Mouse (Mus musculus): ENCODE results near the gene Ranbp3l. TPM values are rescaled to one million over a fixed set of nuclear protein-coding genes. Genes with fewer than 3 reads are reported as not detected.
A peak's percentile ranks its signal among the peaks of the same experiment; 100 is the strongest.
"Not testable (repeated sequence)": the region's sequence is repeated elsewhere in the genome, so short reads cannot be mapped to it uniquely, and the experiment has no call there.

Gene Ranbp3l
- not detected for total RNA-seq (2021)
- long read RNA-seq, experiment 1: 0 reads
- long read RNA-seq, experiment 2: 0 reads

DNA sequence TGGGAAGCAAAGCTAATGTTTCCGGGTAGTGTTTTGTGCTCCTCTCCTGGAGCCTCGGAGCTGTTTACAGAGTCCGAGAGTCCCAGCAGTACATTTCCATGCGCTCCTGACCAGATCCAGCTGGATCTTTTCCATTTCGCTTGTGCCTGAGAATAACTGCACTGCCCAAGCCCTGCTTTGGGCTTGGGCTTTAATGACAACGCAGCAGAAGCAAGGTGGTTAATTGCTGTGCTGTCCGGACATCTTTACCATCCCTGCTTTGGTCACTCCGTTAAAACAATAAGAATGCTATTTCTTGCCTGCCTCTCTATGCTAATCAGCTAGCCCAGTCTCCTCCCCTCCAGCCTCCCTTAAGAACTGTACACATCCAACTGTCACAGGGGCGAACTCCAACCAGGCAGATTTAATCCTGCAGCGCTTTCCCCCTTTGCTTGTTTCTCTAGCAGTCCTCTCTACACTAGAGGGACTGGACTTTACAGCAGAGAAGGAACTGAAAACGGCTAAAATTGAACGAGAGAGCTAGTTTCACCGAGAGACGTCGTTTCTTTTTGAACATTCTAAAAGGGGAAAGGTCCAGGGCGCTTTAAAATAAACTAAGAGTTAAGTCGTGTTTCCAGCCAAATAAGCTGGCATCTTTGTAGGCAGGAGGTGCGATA, at the start of gene Ranbp3l:
Gene Ranbp3l, plus strand, starts transcription at position 377 of the 656 bp plus-strand sequence.
- DNase-seq (ENCODE audit: low spot score in 2 of 2): no peak

DNA sequence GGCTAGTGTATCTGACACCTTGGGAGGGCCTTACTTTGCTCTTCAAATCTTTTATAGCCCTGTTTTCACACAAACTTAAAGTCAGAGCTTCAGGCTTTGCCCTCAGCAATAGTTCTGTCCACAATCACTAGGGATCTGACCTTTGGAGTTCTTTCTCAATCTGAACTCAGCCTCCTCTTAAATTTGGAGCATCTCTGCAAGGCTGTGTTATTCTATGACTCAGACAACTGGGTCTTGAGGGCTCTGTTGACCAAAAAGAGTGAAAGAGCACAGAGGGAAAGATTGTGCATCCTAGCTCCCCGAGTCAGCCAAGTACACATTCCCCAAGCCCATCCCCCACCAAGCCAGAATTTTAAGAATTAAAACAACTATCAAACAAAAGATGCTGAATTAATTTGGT, 37.7 kb upstream of the Ranbp3l start:
- no peak for DNase-seq (ENCODE audit: low spot score in 2 of 2)

DNA sequence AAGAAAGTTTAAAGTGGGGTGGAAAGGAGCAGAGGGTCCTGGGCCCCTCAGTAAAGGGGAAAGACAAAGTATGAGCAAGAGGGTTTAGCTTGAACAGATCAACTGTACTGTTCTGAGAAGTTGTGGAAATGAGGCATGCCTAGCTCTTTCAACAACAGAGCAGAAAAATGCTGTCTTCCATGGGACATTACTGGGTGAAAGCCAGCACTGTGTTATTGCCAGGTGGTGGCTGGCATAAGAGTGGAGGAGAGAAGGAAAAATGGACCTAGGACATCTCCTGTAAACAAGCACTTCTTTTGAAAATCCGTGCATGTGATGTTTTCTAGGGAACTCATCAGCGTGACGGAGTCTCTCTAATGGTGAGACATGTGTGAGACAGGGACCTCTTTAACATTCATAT, 30.8 kb upstream of the Ranbp3l start:
- DNase-seq (ENCODE audit: low spot score in 2 of 2): no peak

DNA sequence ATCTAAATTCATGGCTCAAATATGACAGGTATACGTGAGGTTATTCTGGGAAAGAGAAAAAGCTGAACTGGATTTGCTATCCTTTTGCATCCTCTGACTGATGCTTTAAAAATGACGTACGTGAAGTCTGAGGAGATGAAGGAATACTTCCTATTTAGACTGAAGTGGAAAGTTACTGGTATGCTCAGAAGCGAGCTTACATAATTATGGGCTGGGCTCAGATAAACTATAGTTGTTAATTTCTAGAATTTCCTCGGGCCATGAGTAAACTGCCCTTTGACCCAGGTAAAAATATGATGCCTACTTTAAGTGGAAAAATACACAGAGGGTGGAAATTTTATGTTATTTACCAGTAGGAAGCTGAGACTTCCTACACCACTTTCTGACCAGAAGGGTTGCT, 26.9 kb upstream of the Ranbp3l start:
- no peak for DNase-seq (ENCODE audit: low spot score in 2 of 2)

DNA sequence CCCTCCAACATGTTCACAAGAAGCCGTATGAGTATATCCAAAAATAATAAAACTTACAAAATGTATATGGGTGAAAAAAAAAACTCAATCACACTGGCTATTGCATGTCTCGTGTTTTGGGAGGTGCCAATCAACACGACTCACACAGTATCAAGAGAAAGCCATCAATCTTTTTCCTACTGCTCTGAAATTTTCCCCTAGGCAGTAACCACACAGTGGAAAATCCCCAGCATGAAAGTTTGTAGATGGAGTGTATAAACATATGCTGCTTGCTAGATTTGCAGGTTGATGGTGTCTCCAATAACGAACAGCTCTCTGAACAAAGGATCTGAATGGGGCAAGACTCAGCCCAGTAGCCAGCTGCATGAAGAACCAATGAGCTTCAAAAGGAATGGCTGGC, 16.9 kb upstream of the Ranbp3l start:
- DNase-seq (ENCODE audit: low spot score in 2 of 2): no peak

DNA sequence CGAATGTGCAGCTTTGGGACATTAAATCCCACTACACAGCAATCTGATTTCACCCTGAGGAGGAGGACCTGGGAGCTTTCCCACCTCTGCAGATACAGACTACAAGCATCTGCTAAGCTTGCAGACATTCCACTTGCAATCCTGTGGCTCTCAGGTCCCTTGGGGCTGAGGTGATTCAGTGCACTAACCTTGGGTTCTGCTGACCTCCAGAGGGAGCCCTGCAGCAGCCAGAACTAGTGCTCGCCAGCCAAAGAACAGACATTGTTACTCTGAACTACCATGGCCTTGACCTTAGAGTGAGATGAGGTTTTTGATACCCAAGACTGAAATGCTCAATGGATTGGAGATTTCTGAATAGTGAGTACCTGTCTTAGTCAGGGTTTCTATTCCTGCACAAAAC, 4.4 kb upstream of the Ranbp3l start:
- DNase-seq (ENCODE audit: low spot score in 2 of 2): peak in 1 of 2 experiments; percentile 35

DNA sequence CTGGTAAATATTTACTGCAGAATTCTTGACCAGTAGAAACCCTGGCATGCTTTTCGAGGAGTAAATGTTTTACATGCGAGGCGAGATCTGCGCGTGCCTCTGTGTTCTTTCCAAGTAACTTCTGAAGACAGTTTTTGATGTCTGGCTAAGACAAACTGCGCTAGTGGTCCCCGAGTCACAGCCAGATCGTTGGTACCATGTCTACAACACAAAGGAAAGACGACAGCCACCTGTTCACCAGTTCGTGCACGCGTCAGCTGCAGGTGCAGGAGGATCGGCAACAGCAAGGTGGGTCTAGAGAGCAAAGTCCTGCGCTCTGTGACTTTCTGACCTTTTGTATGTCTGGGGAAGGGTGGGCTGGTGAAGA, 463 bp downstream of the Ranbp3l start:
- no peak for DNase-seq (ENCODE audit: low spot score in 2 of 2)

DNA sequence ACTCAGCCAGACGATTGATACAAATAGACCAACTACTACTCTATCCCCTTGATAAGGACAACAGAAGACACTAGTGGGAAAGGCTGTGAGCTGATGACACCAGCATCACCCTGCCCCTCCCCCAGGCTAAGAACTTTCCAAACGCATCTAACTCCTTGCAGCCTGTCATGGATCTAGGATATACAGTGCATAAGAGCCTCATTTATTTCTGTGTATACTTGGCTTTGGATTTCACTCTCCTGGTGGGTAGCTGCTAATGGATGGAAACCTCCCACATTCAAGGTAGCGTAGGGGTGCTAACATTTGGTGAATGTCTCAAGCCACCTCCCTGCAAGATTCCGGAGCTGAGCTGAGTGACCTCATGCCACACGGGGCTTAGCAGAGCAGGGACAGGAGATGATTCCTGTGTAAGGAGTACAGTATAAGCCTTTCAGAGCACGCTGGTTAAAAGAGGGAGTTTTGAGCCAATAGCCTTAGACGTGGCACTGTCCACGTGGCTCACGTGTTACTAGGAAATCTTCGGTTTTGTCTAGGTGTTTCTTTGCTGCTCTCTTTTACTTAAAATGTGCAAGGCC, 1.4 kb downstream of the Ranbp3l start:
- DNase-seq (ENCODE audit: low spot score in 2 of 2): no peak

DNA sequence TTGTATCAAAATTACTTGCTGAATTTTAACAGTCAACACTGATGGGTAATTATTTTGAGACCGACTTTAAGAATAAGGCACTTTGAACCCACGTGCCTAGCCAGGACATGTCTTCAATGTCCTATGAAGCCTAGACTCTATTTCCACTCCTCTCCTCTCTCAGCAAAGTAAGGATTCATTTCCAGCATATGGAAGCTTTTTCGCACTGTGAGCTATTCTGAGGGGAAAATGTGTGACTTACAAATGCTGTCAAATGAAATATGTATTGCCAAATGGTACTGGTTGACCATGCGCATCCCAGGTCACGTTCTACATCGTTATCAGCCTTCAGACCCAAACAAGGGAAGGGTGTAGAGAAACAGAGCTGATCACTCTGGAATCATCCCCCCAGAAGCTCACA, 23.5 kb downstream of the Ranbp3l start:
- DNase-seq (ENCODE audit: low spot score in 2 of 2): no peak

DNA sequence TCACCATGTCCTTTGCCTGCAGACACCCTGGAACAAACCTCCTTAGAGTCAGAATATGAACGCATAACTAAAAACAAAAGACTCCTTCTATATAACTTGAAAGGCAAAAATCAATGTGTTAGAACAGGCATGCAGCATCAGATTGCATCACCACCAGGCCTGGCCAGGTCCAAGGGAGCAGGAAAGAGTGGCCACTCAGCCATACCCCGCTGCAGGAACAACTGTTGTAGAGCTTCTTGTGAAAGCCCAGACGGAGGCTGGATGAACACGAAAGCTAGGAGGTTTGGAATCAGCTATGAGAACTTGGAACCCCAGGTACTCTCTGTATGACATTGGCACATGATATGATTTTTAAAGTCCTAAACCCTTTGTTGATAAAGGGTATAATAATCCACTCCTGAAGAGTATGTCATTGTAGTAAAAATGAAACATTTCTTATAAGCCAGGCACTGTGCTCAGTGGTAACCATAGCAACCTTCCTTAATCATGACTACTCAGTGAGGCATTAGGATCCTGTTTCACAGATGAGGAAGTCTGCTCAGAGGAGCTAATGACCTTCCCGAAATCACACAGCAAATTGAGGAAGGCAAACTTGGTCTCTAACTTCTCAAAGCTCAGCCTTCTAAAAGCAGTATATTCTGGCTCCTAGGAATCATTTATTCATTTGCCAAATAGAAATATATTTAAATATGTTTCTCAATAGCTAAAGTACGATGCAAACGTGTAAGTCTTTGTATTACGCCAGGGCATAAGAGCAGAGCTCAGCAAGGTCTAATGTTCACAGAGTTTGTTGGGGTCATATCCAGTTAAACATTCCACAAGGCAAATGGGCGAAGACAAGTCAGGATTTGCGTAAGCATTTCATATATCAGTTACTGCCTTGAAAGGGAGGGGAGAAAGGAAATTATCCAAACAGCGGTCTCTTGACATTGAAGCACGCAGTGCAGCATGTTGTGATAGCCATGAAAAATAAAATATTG, 24.4 kb downstream of the Ranbp3l start:
- DNase-seq (ENCODE audit: low spot score in 2 of 2): no peak

DNA sequence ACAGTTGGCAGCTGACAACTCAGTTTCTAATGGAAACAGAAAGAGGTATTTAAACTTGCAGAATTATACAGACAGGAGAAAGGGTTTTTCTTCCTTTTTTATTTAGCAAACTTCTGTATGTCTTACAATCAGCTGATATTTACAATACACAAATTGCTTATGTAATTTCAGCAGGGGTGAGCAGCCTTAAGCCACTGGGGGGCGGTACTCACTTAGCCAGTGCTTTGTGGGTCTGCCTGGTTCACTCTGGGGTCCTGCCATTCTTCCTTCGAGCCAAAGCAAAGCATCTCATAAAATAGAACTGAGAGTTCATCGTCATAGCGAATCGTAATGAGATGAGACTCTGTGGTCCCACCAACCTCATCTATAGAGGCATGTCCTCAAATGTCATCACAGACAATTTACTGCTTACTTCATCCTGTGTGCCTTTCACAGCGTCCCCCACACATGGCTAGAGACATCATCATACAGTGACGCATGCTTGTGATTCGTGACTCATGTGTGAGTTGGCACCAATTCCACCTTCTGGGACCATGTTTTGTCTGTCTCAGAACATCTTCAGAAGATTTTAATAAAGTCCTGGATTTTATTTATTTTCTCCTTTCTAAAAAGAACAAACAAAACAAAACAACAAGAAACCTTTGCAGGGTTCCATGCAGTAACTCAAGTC, 27.0 kb downstream of the Ranbp3l start:
- DNase-seq (ENCODE audit: low spot score in 2 of 2): peak in 1 of 2 experiments; percentile 26

DNA sequence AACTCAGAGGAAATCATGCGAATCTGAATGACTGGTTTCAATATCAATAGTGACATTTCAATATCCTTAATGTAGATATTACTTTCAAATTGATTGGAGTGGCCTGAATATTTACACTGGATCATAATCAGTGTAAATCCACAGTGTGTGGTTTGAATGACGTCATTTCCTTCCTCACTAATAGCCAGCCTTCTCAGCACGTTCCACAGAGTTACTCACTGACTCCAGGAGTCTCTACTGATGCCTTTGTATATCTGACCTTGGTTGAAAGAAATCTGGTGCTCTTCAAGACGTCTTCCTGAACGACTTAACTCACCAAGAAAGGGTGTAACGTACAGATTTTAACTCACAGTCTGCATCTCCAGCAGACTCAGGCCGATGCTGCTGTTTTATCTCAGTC, 27.7 kb downstream of the Ranbp3l start:
- DNase-seq (ENCODE audit: low spot score in 2 of 2): no peak

DNA sequence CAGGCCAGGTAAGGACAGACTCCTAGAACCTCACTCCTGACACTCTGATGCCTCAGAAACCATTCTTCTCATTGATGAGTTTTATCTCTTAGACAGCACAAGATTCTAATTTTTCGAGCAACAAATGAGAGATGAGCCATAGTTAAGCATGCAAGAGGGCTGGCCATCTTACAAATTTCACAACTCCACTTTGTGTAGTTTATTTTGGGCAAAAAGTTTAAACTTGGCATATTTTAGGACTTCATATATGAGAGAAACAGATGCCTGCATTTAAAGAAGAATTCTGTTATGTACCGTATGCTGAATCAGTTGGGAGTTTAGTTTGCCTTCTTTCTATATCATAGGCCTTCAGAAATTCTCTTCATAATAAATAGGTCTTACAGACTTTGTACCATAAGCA, 35.0 kb downstream of the Ranbp3l start:
- DNase-seq (ENCODE audit: low spot score in 2 of 2): no peak

DNA sequence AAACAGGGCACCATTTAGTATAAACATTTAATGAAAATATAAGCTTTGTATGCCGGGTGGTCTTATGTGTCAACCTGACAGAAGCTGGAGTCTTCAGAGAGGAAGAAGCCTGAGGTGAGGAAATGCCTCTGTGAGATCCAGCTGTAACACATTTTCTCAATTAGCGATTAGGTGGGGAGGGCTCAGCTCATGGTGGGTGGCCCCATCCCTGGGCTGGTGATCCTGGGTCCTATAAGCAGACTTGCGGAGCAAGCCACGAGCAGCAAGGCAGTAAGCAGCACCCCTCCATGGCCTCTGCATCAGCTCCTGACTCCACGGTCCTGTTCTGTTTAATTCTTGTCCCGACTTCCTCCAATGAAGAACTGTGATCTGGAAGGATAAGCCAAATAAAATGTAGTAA, 41.4 kb downstream of the Ranbp3l start:
- no peak for DNase-seq (ENCODE audit: low spot score in 2 of 2)

DNA sequence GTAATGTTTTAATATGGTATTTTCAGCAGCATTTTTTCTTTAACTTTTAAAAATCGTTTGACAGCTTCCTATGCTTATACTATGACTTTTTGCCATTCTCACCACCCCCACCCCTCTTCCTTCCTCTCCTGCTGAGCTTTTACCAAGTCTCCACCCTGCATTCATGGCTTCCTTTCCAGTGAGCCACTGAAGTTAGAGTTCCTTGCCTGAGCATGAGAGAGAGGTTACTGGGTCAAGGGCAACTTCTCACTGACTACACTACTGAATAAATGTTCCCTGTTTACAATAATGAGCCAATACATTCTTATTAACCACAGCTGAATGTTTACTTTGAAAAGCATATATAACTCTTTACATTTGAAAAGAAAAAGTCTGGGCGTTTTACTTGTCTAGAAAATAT, 46.8 kb downstream of the Ranbp3l start:
- DNase-seq (ENCODE audit: low spot score in 2 of 2): no peak

DNA sequence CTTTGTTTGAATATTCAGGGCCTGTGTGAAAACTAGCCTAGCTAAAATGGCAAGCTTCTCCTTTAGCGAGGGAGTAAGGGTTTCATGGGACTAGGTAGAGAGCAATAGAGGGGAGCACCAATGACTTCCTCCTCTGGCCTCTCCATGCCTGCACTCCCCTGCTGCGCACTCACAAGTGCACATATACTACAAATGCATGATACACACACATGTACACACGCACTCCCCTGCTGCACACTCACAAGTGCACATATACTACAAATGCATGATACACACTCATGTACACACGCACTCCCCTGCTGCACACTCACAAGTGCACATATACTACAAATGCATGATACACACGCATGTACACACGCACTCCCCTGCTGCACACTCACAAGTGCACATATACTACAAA, 47.7 kb downstream of the Ranbp3l start:
- DNase-seq (ENCODE audit: low spot score in 2 of 2): not testable (repeated sequence)

DNA sequence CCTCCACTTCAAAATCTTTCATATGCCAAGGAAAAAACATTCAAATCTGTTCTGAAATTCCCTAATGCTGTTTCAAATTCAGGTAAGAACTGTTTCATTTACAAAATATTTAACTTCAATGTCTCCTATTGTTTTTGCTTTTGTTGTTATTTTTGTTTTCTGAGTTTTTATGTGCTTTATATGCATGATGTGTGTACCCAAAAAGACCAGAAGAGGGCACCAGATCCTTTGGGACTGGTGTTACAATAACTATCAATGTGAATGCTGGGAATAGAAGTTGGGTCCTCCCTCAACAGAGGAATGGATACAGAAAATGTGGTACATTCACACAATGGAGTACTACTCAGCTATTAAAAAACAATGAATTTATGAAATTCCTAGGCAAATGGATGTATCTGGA, 88.0 kb downstream of the Ranbp3l start:
- no peak for DNase-seq (ENCODE audit: low spot score in 2 of 2)

DNA sequence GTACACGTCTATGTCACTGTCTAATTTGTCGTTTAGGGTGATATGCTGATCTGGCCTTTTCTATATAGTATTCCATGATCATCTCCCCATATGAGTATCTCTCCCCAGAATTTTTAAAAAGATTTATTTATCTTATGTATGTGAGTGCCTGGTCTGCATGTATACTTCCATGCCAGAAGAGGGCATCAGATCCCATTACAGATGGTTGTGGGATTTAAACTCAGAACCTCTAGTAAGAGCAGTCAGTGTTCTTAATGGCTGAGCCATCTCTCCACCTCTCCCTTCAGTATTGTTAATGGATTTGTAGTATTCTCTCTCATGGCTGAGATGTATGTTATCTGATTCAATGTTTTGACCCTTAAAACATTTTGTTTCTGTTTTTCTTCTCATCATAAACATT, 92.1 kb downstream of the Ranbp3l start:
- DNase-seq (ENCODE audit: low spot score in 2 of 2): no peak

DNA sequence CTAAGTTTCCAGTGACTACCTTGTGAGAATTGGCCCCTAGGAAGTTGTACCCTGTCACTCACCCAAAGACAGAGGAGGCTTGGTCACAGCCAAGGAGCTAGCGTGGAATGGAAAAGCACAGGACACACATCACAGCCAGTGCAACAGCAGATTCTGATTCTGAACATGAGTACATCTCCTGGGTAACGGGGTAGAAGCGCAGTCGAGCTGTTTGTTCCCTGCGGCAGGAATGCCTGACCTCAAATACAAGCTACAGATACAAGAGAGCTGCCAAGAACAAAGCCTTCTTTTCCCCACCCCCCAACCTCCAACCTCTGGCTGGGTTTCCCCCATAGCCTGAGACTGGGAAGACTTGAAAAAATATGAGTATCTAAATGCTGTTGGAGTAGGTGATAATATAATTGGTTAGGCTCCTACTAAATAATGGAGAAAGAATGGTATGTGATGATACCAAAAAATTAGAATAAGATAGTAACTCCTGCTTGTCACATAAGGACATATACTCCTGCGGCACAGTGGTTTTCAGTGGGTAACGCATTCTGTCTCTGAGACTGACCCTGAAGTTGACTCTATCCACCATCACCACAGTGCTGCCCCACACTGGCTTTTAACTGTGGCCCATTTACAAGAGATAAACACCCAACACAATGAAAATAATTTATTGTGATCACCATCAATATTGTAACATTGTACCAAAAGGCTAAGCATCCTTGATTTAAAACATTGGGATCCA, 93.6 kb downstream of the Ranbp3l start:
- DNase-seq (ENCODE audit: low spot score in 2 of 2): no peak

DNA sequence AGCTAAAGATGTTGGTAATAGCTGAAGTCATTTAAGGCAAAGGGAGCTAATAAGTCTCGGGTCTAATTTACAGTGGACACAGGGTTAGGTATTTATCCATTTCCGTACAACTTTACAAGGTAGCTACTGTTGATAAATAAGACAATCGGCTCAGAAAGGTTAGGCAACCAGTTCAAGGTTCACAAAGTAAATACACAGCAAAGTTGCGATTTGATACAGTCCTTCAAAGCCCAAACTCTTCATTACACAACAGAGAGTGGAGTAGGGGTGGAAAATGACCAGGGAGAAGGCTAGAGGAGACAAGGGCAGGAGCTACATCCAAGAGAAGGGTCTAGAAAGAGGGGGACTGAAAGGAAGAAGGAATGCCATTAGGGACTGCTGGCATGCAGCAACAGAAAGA, 101.1 kb downstream of the Ranbp3l start:
- no peak for DNase-seq (ENCODE audit: low spot score in 2 of 2)

DNA sequence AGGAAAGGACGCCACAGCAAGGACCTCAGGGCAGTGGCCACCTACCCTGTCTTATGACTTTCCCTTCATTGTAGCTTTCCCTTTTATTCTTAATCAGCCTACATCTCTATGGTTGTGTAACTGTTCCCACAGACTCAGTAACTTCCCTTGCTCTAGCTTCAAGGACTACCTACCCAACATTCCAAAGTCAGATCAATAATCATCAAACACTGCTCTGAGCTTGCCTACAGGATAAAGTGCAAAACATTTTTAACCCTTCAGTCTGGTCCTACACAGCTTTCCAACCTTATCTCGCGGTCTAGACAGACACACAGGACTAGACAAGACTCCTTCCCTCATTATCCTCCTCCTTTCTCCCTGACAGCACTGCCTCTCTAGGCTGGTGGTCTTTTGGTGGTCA, 102.6 kb downstream of the Ranbp3l start:
- no peak for DNase-seq (ENCODE audit: low spot score in 2 of 2)

All from adrenal gland, adult 18-20 months (tissue).